Mouse (Mus musculus): ENCODE measurements around the gene Sdf2. TPM values are rescaled to one million over a fixed set of nuclear protein-coding genes. Genes with fewer than 3 reads are reported as not detected.

The Sdf2 gene
- polyA plus RNA-seq (2014; fragmentation: Nextera tagmentation; extraction: Ambion mirVana): 72.6 and 76.7 TPM in 2 replicates

GRCm38 (mm10) chr11:78245627-78246317 is at the start of gene Sdf2, which contains the start of gene Supt6:
TSS of gene Sdf2 (plus strand) at chr11:78245746.
TSS of gene Supt6 (minus strand) at chr11:78245987.
- Histone ChIP-seq H3K9ac (peak within 1 kb of the TSS; percentile 97), H3K27ac (ENCODE audit: low read depth) (peak within 1 kb of the TSS; percentile 94), H3K4me2 (peak within 1 kb of the TSS; percentile 72), H3K27me3 (ENCODE audit: insufficient read depth, low read length) (no peaks in the 10 kb centered on the region), H3K4me3 (ENCODE audit: low read depth, low read length) (peak within 1 kb of the TSS; percentile 97), H3K36me3 (ENCODE audit: insufficient read depth) (peaks cover 2% of the 10 kb centered on the region; the same call in 1 of the 2 replicates), H3K9me3 (ENCODE audit: low read depth, low read length) (no peaks in the 10 kb centered on the region), H3K4me1 (ENCODE audit: insufficient read depth) (peaks cover 15% of the 10 kb centered on the region)
- no peak for TF ChIP-seq CTCF (IDR thresholded peaks at IDR 0.05; ENCODE audit: low read depth)
- whole genome bisulfite sequencing: under 1% methylated on average over 50 of the region's 50 CpGs
- DNase-seq (peak; percentile 96), ATAC-seq (ENCODE audit: insufficient read depth) (peak; percentile 95)

GRCm38 (mm10) chr11:78202372-78202771 is 43.2 kb upstream of the Sdf2 start:
- 93% methylated on average over 3 of the region's 3 CpGs for WGBS
- no peak for TF ChIP-seq CTCF (IDR thresholded peaks at IDR 0.05; ENCODE audit: low read depth)

GRCm38 (mm10) chr11:78204287-78204686 is 41.3 kb upstream of the Sdf2 start:
- peaks cover 57% of the 10 kb centered on the region for H3K36me3 ChIP-seq (ENCODE audit: insufficient read depth)
- H3K9me3 ChIP-seq (ENCODE audit: low read depth, low read length): no peaks in the 10 kb centered on the region
- 78% methylated on average over 6 of the region's 6 CpGs for WGBS
- no peak overlapping the region for H3K9ac ChIP-seq
- ATAC-seq (ENCODE audit: insufficient read depth) (no peak), DNase-seq (no peak)
- H3K27me3 ChIP-seq (ENCODE audit: insufficient read depth, low read length): no peaks in the 10 kb centered on the region
- H3K4me2 ChIP-seq: no peak overlapping the region
- no peaks in the 10 kb centered on the region for H3K4me1 ChIP-seq (ENCODE audit: insufficient read depth)
- no peak for TF ChIP-seq CTCF (IDR thresholded peaks at IDR 0.05; ENCODE audit: low read depth)
- no peak overlapping the region for H3K4me3 ChIP-seq (ENCODE audit: low read depth, low read length)
- H3K27ac ChIP-seq (ENCODE audit: low read depth): no peak overlapping the region

More at GRCm38 (mm10) chr11:78202372-78202771, 43.2 kb upstream of the Sdf2 start:
- peaks cover 38% of the 10 kb centered on the region for H3K36me3 ChIP-seq (ENCODE audit: insufficient read depth)
- no peak overlapping the region for H3K9ac ChIP-seq
- H3K9me3 ChIP-seq (ENCODE audit: low read depth, low read length): no peaks in the 10 kb centered on the region
- no peak overlapping the region for H3K4me3 ChIP-seq (ENCODE audit: low read depth, low read length)
- H3K27me3 ChIP-seq (ENCODE audit: insufficient read depth, low read length): no peaks in the 10 kb centered on the region
- no peak overlapping the region for H3K4me2 ChIP-seq
- H3K27ac ChIP-seq (ENCODE audit: low read depth): no peak overlapping the region
- DNase-seq (no peak), ATAC-seq (ENCODE audit: insufficient read depth) (no peak)
- no peaks in the 10 kb centered on the region for H3K4me1 ChIP-seq (ENCODE audit: insufficient read depth)

GRCm38 (mm10) chr11:78205361-78206206 is 40.0 kb upstream of the Sdf2 start:
- no peak overlapping the region for H3K27ac ChIP-seq (ENCODE audit: low read depth)
- no peak for TF ChIP-seq CTCF (IDR thresholded peaks at IDR 0.05; ENCODE audit: low read depth)

GRCm38 (mm10) chr11:78207190-78207589 is 38.4 kb upstream of the Sdf2 start:
- no peaks in the 10 kb centered on the region for H3K9me3 ChIP-seq (ENCODE audit: low read depth, low read length)
- no peak overlapping the region for H3K4me2 ChIP-seq
- no peaks in the 10 kb centered on the region for H3K4me1 ChIP-seq (ENCODE audit: insufficient read depth)
- no peak overlapping the region for H3K9ac ChIP-seq
- H3K36me3 ChIP-seq (ENCODE audit: insufficient read depth): peaks cover 86% of the 10 kb centered on the region
- TF ChIP-seq CTCF (IDR thresholded peaks at IDR 0.05; ENCODE audit: low read depth): no peak
- H3K4me3 ChIP-seq (ENCODE audit: low read depth, low read length): no peak overlapping the region
- DNase-seq (no peak), ATAC-seq (ENCODE audit: insufficient read depth) (no peak)
- WGBS: 83% methylated on average over 7 of the region's 7 CpGs
- no peaks in the 10 kb centered on the region for H3K27me3 ChIP-seq (ENCODE audit: insufficient read depth, low read length)
- no peak overlapping the region for H3K27ac ChIP-seq (ENCODE audit: low read depth)

More at GRCm38 (mm10) chr11:78205361-78206206, 40.0 kb upstream of the Sdf2 start:
- no peak overlapping the region for H3K9ac ChIP-seq
- no peak overlapping the region for H3K4me3 ChIP-seq (ENCODE audit: low read depth, low read length)
- WGBS: 67% methylated on average over 13 of the region's 13 CpGs
- peaks cover 70% of the 10 kb centered on the region for H3K36me3 ChIP-seq (ENCODE audit: insufficient read depth)
- no peaks in the 10 kb centered on the region for H3K4me1 ChIP-seq (ENCODE audit: insufficient read depth)
- DNase-seq (no peak), ATAC-seq (ENCODE audit: insufficient read depth) (no peak)
- no peaks in the 10 kb centered on the region for H3K27me3 ChIP-seq (ENCODE audit: insufficient read depth, low read length)
- H3K4me2 ChIP-seq: no peak overlapping the region
- H3K9me3 ChIP-seq (ENCODE audit: low read depth, low read length): no peaks in the 10 kb centered on the region

- TF ChIP-seq CTCF (IDR thresholded peaks at IDR 0.05; ENCODE audit: low read depth): no peak
- Histone ChIP-seq H3K4me1 (ENCODE audit: insufficient read depth) (no peaks in the 10 kb centered on the region), H3K36me3 (ENCODE audit: insufficient read depth) (peaks cover 99% of the 10 kb centered on the region), H3K4me3 (ENCODE audit: low read depth, low read length) (no peak overlapping the region), H3K27me3 (ENCODE audit: insufficient read depth, low read length) (no peaks in the 10 kb centered on the region), H3K4me2 (no peak overlapping the region), H3K27ac (ENCODE audit: low read depth) (no peak overlapping the region), H3K9me3 (ENCODE audit: low read depth, low read length) (no peaks in the 10 kb centered on the region), H3K9ac (no peak overlapping the region)
- DNase-seq (no peak), ATAC-seq (ENCODE audit: insufficient read depth) (no peak)
- WGBS: 75% methylated on average over 6 of the region's 6 CpGs
Observed at GRCm38 (mm10) chr11:78209886-78210285, 35.7 kb upstream of the Sdf2 start.

GRCm38 (mm10) chr11:78210615-78211014 is 34.9 kb upstream of the Sdf2 start:
- no peak for ATAC-seq (ENCODE audit: insufficient read depth)
- no peak overlapping the region for H3K9ac ChIP-seq

More at GRCm38 (mm10) chr11:78210615-78211014, 34.9 kb upstream of the Sdf2 start:
- H3K9me3 ChIP-seq (ENCODE audit: low read depth, low read length): no peaks in the 10 kb centered on the region
- no peak overlapping the region for H3K4me3 ChIP-seq (ENCODE audit: low read depth, low read length)
- no peak overlapping the region for H3K27ac ChIP-seq (ENCODE audit: low read depth)
- H3K4me1 ChIP-seq (ENCODE audit: insufficient read depth): no peaks in the 10 kb centered on the region
- H3K36me3 ChIP-seq (ENCODE audit: insufficient read depth): peaks cover 100% of the 10 kb centered on the region
- no peak for TF ChIP-seq CTCF (IDR thresholded peaks at IDR 0.05; ENCODE audit: low read depth)
- 40% methylated on average over 7 of the region's 7 CpGs for WGBS
- H3K4me2 ChIP-seq: no peak overlapping the region
- H3K27me3 ChIP-seq (ENCODE audit: insufficient read depth, low read length): no peaks in the 10 kb centered on the region
- DNase-seq: no peak

All from lung, embryonic 14.5 days (tissue).